Mouse (Mus musculus) kidney, adult 2 months (tissue): ENCODE measurements around the gene Cox15.

Experiments used
- CTCF ChIP-seq: fragments of 200-500 bp; conservative IDR thresholded peaks from 2 replicates; pipeline ENCODE4 v1.5.1; 2011; ENCODE audit warnings: low read depth, mild to moderate bottlenecking, control low read depth, low read length, moderate library complexity, mixed read lengths; ENCODE audit not compliant: insufficient read depth, insufficient read length
- POLR2A ChIP-seq: fragments of 200-500 bp; IDR thresholded peaks from one replicate; pipeline ENCODE4 v1.6.1; 2011; ENCODE audit warnings: low read depth, low read length, control low read depth

DNA sequence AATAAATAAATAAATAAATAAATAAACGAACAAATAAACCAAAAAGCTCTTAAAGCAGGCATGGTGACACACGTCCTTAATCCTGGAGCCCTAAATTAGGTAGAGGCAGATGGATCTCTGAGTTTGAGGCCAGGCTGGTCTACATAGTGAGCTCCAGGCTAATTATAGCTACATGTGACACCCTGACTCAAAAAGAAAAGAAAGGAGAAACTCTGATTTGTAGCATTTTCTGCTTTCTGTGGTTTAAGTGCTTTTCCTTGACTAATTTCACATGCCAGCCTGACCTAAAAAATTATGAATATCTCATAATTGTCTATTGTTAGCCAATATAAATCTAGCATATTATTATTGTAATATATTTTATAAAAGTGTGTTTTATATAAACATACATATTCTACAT lies 9.6 kb upstream of the Cox15 start:
- TF ChIP-seq CTCF (no peak), POLR2A (no peak)
